Mouse (Mus musculus): Measurements from ENCODE around the gene Zfp750.

Gene Zfp750

DNA sequence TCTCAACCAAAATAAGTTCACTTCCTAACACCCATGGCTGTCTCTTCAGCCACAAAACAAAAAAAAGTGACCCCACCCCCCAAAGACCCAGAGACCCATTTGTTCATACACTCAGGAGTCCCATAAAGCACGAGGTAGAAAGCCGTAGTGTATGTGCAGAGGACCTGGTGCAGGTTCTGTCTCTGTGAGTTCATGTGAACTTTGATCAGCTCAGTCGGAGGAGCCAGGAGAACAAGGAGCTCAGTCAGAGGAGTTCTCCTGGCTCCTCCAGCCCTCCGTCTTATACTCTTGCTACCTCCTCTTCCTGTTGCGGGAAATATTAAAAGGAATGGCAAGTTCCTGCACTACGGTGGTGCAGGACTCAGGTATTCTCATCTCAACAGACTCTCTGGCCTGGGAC lies 51.7 kb downstream of the Zfp750 start:
- DNase-seq: no peak

All from B cell, adult 2 months (primary cell).